Mouse (Mus musculus): ENCODE data around the gene Smim5. TPM values are rescaled to one million over a fixed set of nuclear protein-coding genes. Genes with fewer than 3 reads are reported as not detected.

The Smim5 gene
- polyA plus RNA-seq (2012; rRNA removed), result 6.9 and 11.9 TPM in 2 replicates

DNA sequence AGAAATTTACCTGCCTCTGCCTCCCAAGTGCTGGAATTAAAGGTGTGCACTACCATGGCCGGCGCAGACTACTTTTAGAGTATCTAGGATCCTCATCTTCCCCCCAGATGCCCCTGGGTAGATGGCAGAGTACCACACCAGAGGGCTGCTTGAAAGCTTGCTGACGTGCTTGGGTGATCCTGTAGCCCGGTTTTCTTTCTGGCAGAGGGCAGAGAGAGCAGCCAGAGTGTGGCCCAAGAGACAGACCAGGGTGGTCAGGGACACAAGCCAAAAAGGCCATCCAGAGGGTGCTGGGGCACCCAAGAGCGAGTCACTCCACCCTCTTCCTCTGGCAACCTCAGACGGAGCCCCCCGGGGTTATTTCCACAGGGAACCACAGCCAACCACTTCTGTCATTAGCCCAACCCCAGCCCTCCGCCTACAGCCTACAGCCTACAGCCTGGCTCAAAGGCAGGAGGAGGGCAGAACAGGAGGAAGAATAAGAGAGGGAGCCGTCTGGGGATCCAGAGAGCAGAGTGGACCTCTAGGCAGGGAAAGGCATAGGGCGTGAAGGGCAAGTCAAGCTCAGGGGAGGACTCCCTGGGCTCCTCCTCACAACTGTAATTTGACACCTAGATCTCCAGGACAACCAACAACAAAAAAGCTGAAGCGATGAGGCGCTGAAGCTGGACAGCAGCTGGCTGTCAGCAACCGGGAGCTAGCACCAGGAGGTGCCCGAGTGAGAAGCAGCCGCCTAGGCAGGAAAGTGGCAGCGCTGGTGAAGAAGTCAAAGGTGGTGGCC is at the start of gene Smim5:
Gene Smim5, plus strand, starts transcription at position 481 of the 781 bp plus-strand sequence.

DNA sequence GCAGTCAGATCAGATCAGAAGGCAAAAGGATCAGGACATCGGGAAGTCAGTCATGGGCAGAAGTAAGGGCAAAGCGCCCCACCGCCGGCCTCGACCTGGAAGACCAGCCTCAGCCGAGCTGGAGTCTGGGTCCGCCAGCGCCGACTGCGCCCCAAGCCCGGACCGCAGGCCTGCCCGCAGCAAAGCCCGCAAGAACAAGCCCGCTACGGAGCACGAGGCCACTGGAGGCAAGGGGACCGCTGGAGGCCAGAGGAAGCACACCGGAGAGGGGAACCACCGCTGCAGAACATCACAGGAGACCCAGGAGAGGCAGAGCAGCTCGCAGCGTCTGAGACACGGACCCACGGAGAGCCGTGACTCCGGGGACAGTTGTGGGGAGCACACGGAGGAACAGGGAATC is 41.4 kb upstream of the Smim5 start, which contains the start of gene Myo15b:
Gene Myo15b, plus strand, starts transcription at position 53 of the 400 bp plus-strand sequence.

DNA sequence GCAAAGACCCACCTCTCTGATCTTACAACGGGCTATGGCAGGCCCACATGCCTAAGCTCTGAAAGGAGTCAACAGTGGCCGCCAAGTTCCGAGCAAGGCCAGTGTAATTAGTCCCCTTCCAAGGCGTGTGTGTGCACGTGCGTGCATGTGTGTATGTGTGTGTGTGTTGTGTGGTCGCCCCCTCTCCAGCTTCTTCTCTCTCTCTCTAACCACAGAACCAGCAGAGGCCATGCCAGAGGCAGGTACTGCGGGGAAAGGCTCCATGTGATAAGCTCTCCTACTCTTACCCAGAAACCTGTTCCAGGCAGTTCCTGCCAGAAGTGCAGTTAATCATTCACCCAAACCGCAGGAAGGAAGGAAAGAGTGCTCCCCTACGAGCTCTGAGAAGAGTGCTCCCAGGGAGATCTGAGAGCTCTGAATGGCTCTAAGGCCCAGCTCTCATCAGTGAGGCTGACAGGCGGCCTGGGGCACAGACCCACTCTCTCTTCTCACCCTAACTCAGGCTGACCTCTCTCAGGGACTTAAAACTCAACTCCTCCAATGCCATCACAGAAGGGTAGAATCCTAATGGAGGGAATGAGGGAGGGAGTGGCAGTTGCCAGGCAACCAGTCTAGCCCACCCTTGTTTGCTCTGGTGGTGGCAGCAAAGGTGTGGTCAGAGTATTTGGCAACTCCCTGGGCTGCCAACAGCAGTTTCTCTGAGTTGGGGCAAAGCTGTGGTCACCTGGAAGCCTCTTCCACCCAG is 12.0 kb downstream of the Smim5 start, which contains the start of gene Smim6:
Gene Smim6, plus strand, starts transcription at position 386 of the 745 bp plus-strand sequence.

DNA sequence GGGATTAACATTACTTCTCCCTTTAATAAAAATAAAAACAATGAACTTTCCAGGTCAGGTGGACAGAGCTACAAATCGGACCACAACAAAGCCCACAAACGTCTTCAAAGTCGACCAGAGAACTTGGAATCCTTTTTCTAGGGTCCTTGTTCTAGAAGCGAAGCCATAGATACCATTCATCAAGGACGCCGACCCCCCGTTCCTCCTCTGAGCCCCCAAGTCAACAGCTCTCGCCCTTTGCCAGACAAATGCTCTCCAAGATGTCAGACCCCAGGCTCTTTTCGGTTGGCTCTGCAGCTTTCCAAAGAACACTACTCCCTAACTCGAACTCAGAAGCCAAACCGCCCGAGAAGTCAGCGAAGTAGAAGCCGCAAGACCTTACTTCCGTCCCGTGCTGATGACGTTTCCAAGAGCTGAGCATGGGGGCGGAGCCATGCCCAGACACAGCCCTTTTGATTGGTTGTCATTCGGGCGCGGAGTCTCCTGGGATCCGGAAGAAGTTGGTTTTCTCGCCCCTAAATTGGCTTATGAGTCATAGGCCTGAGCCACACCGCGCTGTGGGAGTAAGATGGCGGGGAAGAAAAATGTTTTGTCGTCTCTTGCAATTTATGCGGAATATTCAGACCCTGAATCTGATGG is 33.5 kb downstream of the Smim5 start, which contains the start of the genes Sap30bp and Recql5:
Gene Sap30bp, plus strand, starts transcription at position 175 of the 639 bp plus-strand sequence.
Gene Recql5, minus strand, starts transcription at position 370 of the 639 bp plus-strand sequence.

Other genes starting within 250 kb of the Smim5 start
- gene Grb2, start 191.4 kb upstream of the Smim5 start, polyA plus RNA-seq (2012; rRNA removed), result 41.4 and 42.7 TPM in 2 replicates
- gene Tmem94, start 134.5 kb upstream of the Smim5 start, polyA plus RNA-seq (2012; rRNA removed), result 156 and 168 TPM in 2 replicates
- 85.6 and 103 TPM in 2 replicates for gene Caskin2, start 86.3 kb upstream of the Smim5 start, polyA plus RNA-seq (2012; rRNA removed)
- 48.2 and 53.0 TPM in 2 replicates for gene Tsen54, start 85.2 kb upstream of the Smim5 start, polyA plus RNA-seq (2012; rRNA removed)
- gene Llgl2, start 75.9 kb upstream of the Smim5 start, polyA plus RNA-seq (2012; rRNA removed), result 301 and 349 TPM in 2 replicates
- 926 and 1,010 TPM in 2 replicates for gene Myo15b, start 41.6 kb upstream of the Smim5 start, polyA plus RNA-seq (2012; rRNA removed)
- gene Smim6, start 12.1 kb downstream of the Smim5 start, polyA plus RNA-seq (2012; rRNA removed), result 41.7 and 44.8 TPM in 2 replicates
- gene Sap30bp, start 33.3 kb downstream of the Smim5 start, polyA plus RNA-seq (2012; rRNA removed), result 22.2 and 24.5 TPM in 2 replicates
- 13.6 and 14.4 TPM in 2 replicates for gene Recql5, start 33.5 kb downstream of the Smim5 start, polyA plus RNA-seq (2012; rRNA removed)
- 98.9 and 117 TPM in 2 replicates for gene Itgb4, start 74.7 kb downstream of the Smim5 start, polyA plus RNA-seq (2012; rRNA removed)
- gene Galk1, start 112.8 kb downstream of the Smim5 start, polyA plus RNA-seq (2012; rRNA removed), result 43.0 and 47.7 TPM in 2 replicates
- 237 and 327 TPM in 2 replicates for gene H3f3b, start 128.0 kb downstream of the Smim5 start, polyA plus RNA-seq (2012; rRNA removed)
- 27.9 and 33.1 TPM in 2 replicates for gene Unk, start 130.4 kb downstream of the Smim5 start, polyA plus RNA-seq (2012; rRNA removed)
- 11.2 and 12.9 TPM in 2 replicates for gene Unc13d, start 178.0 kb downstream of the Smim5 start, polyA plus RNA-seq (2012; rRNA removed)
- gene Wbp2, start 187.0 kb downstream of the Smim5 start, polyA plus RNA-seq (2012; rRNA removed), result 158 and 189 TPM in 2 replicates
- gene Trim47, start 227.2 kb downstream of the Smim5 start, polyA plus RNA-seq (2012; rRNA removed), result 48.3 and 54.4 TPM in 2 replicates
- gene Trim65, start 231.2 kb downstream of the Smim5 start, polyA plus RNA-seq (2012; rRNA removed), result 14.0 and 14.8 TPM in 2 replicates
- 51.1 and 52.2 TPM in 2 replicates for gene Mrpl38, start 238.9 kb downstream of the Smim5 start, polyA plus RNA-seq (2012; rRNA removed)